Mouse (Mus musculus) liver, adult 2 months (tissue): Measurements from ENCODE around the gene Fabp6.

Source experiments
- CTCF ChIP-seq: fragments of 200-500 bp; IDR thresholded peaks from 2 replicates; pipeline ENCODE4 v1.5.1; 2011; ENCODE audit warnings: low read depth, low read length, control low read depth
- POLR2A ChIP-seq: fragments of 200-500 bp; IDR thresholded peaks from 2 replicates; pipeline ENCODE4 v1.6.1; 2011; ENCODE audit warnings: low read length, control low read depth; ENCODE audit not compliant: insufficient read depth; ENCODE audit errors: extremely low read depth

GRCm38 (mm10) chr11:43556538-43556937 lies 44.8 kb downstream of the Fabp6 start:
- TF ChIP-seq CTCF (peak; percentile 52), POLR2A (no peak)
